9 mouse cellular contexts compared by ENCODE assay signal in genomic region chr2:32939418-32939817, GRCm38 (mm10). TPM values are rescaled to one million over a fixed set of nuclear protein-coding genes. Genes with fewer than 3 reads are reported as not detected.
DNase-seq lines count a peak whose midpoint lies in the region; ATAC-seq and TF ChIP-seq lines count a peak whose summit lies in the region.
"Had no signal": no experiment of that assay in that cellular context is flagged by ENCODE, and none has a peak within 500 bp of the region (broad histone marks: within the 10 kb centered on the region; RNA-seq: fewer than 3 reads in every experiment).

No protein-coding gene starts in this region.

- peaks cover 58% of the 10 kb centered on the region for H3K36me3 ChIP-seq in forebrain, embryonic 12.5 days (replicated peaks)

- H3K4me2 ChIP-seq in forebrain, embryonic 12.5 days, result no peak overlapping the region
- H3K4me2 ChIP-seq: heart, embryonic 15.5 days had no signal

- 69% methylated on average over 5 of the region's 5 CpGs for WGBS in forebrain, embryonic 12.5 days

- no peak for ATAC-seq in forebrain, embryonic 12.5 days (ENCODE audit: low FRiP score)

- no peak overlapping the region for H3K27ac ChIP-seq in left cerebral cortex, adult 2 months
- no peak overlapping the region for H3K27ac ChIP-seq in forebrain, embryonic 12.5 days
- H3K27ac ChIP-seq: heart, embryonic 15.5 days had no signal

- no peaks in the 10 kb centered on the region for H3K4me1 ChIP-seq in forebrain, embryonic 12.5 days
- H3K4me1 ChIP-seq: heart, embryonic 15.5 days had no signal

- H3K4me3 ChIP-seq in left cerebral cortex, adult 2 months, result no peak overlapping the region
- no peak overlapping the region for H3K4me3 ChIP-seq in forebrain, embryonic 12.5 days (replicated peaks)
- H3K4me3 ChIP-seq: heart, embryonic 15.5 days had no signal

- H3K9ac ChIP-seq in forebrain, embryonic 12.5 days, result no peak overlapping the region
- H3K9ac ChIP-seq: heart, embryonic 15.5 days had no signal

- intact Hi-C loops in left cerebral cortex, adult 2 months (cut with DNase I), result no loop called here
- intact Hi-C loops in left cerebral cortex, postnatal 10 days (cut with DNase I), result no loop called here

- peak; percentile 71 to 83 for DNase-seq in cerebellum, postnatal 10 days
- no peak for DNase-seq in cerebellum, adult 11-12 months
- DNase-seq in left cerebral cortex, adult 2 months (ENCODE audit: extremely low spot score in 1 of 2, low spot score in 2 of 2), result no peak
- no peak for DNase-seq in left cerebral cortex, postnatal 10 days (ENCODE audit: extremely low spot score in 1 of 2, low spot score in 2 of 2)
- DNase-seq in T-cell, adult 2 months (ENCODE audit: low spot score), result peak; percentile 50
- DNase-seq in kidney, postnatal 4 days, result peak; percentile 48 to 62
- DNase-seq in retina, postnatal 1 day, result peak; percentile 74

- H3K9me3 ChIP-seq in forebrain, embryonic 12.5 days, result no peaks in the 10 kb centered on the region
- H3K9me3 ChIP-seq: heart, embryonic 15.5 days had no signal

- H3K27me3 ChIP-seq in forebrain, embryonic 12.5 days, result no peaks in the 10 kb centered on the region
- H3K27me3 ChIP-seq: heart, embryonic 15.5 days had no signal

- TF ChIP-seq CTCF in left cerebral cortex, adult 2 months (IDR thresholded peaks at IDR 0.05), result peak; percentile 69

RNA-seq across cellular contexts. Expression of gene Rpl12, which starts 21.9 kb away (rescaled TPM):
- total RNA-seq in left cerebral cortex, adult 2 months (2021), result 100 to 1,000 TPM; 110 to 129 TPM
- 100 to 1,000 TPM; 145 to 166 TPM for total RNA-seq in left cerebral cortex, postnatal 10 days (2021)
- 115 and 128 TPM in 2 replicates for polyA plus RNA-seq in forebrain, embryonic 12.5 days (2016; fragmentation: Nextera tagmentation; extraction: Ambion mirVana)

RNA-seq across cellular contexts. Expression of gene Lrsam1, which starts 22.0 kb away (rescaled TPM):
- total RNA-seq in left cerebral cortex, adult 2 months (2021), result 10 to 100 TPM; 37.6 to 38.2 TPM
- 10 to 100 TPM; 36.3 to 38.9 TPM for total RNA-seq in left cerebral cortex, postnatal 10 days (2021)
- 16.6 and 18.2 TPM in 2 replicates for polyA plus RNA-seq in forebrain, embryonic 12.5 days (2016; fragmentation: Nextera tagmentation; extraction: Ambion mirVana)

RNA-seq across cellular contexts. Expression of gene Slc2a8, which starts 42.5 kb away (rescaled TPM):
- total RNA-seq in left cerebral cortex, adult 2 months (2021), result 10 to 100 TPM; 23.9 to 26.7 TPM
- 10 to 100 TPM; 22.5 to 25.4 TPM for total RNA-seq in left cerebral cortex, postnatal 10 days (2021)
- 14.4 and 16.3 TPM in 2 replicates for polyA plus RNA-seq in forebrain, embryonic 12.5 days (2016; fragmentation: Nextera tagmentation; extraction: Ambion mirVana)

Comparison
In these comparisons a context has a peak if more than half of its experiments do, and no peak if none do; other contexts are left out.
1. DNase-seq: peak in cerebellum, postnatal 10 days (2 of 2), T-cell, adult 2 months (single experiment), kidney, postnatal 4 days (2 of 2) and retina, postnatal 1 day (single experiment); none in cerebellum, adult 11-12 months (single experiment), left cerebral cortex, adult 2 months (0 of 2) and left cerebral cortex, postnatal 10 days (0 of 2).